Mouse (Mus musculus) midbrain, embryonic 14.5 days (tissue): ENCODE measurements around the gene Cacna2d1. TPM values are rescaled to one million over a fixed set of nuclear protein-coding genes. Genes with fewer than 3 reads are reported as not detected.

Experiments used
- ATAC-seq: fragments of 200-750 bp; cut with Nextera tagmentation; 2 replicates; pipeline ENCODE4 v1.8.0; 2017; ENCODE audit warnings: moderate number of reproducible peaks, moderate library complexity; ENCODE audit not compliant: low FRiP score, low TSS enrichment
- DNase-seq: peaks from one replicate; pipeline ENCODE4 v3.0.0-alpha.2; 2015
- H3K27ac ChIP-seq: fragments of 300-500 bp; sonication (generic); replicated peaks from 2 replicates; pipeline ENCODE4 v1.5.1; 2014; ENCODE audit warnings: mild to moderate bottlenecking, low read depth, low read length, moderate library complexity
- H3K27me3 ChIP-seq: fragments of 300-500 bp; sonication (generic); 2 replicates; pipeline ENCODE4 v1.6.1; 2014; ENCODE audit warnings: low read length, control low read depth, mixed read lengths; ENCODE audit not compliant: control insufficient read depth, insufficient read depth
- H3K36me3 ChIP-seq: fragments of 300-500 bp; sonication (generic); 2 replicates; pipeline ENCODE4 v1.6.1; 2014; ENCODE audit warnings: low read length, control low read depth; ENCODE audit not compliant: control insufficient read depth, insufficient read depth
- H3K4me1 ChIP-seq: fragments of 300-500 bp; sonication (generic); 2 replicates; pipeline ENCODE4 v1.6.1; 2014; ENCODE audit warnings: mild to moderate bottlenecking, antibody characterized with exemption, low read length, control low read depth; ENCODE audit not compliant: control insufficient read depth, insufficient read depth
- H3K4me2 ChIP-seq: fragments of 300-500 bp; sonication (generic); 2 replicates; pipeline ENCODE4 v1.6.1; 2014; ENCODE audit warnings: mild to moderate bottlenecking, low read length, moderate library complexity
- H3K4me3 ChIP-seq: fragments of 300-500 bp; sonication (generic); replicated peaks from 2 replicates; pipeline ENCODE4 v1.5.1; 2014; ENCODE audit warnings: low read depth, low read length
- H3K9ac ChIP-seq: fragments of 300-500 bp; sonication (generic); replicated peaks from 2 replicates; pipeline ENCODE4 v1.6.1; 2014; ENCODE audit warnings: mild to moderate bottlenecking, low read length, moderate library complexity
- H3K9me3 ChIP-seq: fragments of 300-500 bp; sonication (generic); 2 replicates; pipeline ENCODE4 v1.6.1; 2016; ENCODE audit warnings: low read length, control low read depth, mixed read lengths; ENCODE audit not compliant: control insufficient read depth
- WGBS: fragments of 180-500 bp; shearing (Covaris S2); extraction: QIAGEN DNeasy Blood & Tissue Kit; methylation state at CpG from one replicate; pipeline ENCODE4 v1.1.7; 2014; 5-methylcytosine and 5-hydroxymethylcytosine counted together
- polyA plus RNA-seq: library from polyadenylated mRNA; unstranded; fragments of >200 nt; fragmentation: Nextera tagmentation; extraction: Ambion mirVana; gene quantifications from 2 replicates; pipeline ENCODE4 v1.2.1, GENCODE M21; 2014

Cacna2d1 gene
- polyA plus RNA-seq, 1 experiment from 2014 or later = 52.9 TPM

DNA sequence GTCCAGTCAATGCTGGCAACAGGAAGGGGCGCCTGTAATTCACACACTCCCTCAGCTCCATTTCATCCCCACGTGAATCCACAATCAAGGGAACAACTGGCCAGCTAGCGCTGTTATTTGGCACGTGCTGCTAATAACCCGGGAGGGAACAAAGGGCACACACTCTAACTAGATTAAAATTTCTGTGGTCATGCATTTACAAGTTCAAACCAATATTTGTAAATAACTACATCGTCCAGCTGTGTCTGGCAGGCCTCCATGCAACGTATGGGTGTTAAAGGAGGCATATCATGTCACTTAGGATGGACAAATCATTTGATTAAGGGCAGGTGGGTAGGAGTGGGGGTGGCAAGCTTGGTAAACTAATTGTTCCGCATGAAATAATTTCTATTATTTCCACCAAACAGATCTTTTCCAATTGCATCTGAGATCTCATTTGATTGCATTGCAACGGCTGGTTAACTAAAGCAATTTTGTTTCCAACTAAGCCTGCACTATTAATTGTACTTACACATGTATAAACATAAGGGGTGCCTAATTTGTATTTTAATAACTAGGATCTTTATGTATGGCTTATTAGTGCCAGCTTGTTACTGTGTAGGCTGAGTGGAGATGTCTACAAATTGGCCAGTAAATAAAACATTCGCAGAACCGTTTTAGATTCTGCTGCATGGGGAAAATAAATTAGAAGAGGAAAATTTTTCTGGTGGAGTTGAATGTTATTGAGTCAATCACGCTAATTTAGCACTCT lies 231.8 kb downstream of the Cacna2d1 start:
- Histone ChIP-seq H3K9ac (no peak overlapping the region), H3K4me1 (no peaks in the 10 kb centered on the region; the same call in 1 of the 2 replicates), H3K4me2 (no peak overlapping the region), H3K9me3 (no peaks in the 10 kb centered on the region), H3K27me3 (no peaks in the 10 kb centered on the region), H3K4me3 (no peak overlapping the region), H3K27ac (no peak overlapping the region), H3K36me3 (no peaks in the 10 kb centered on the region)
- DNase-seq = peak; percentile 28
- WGBS = 46% methylated on average over 12 of the region's 12 CpGs
- ATAC-seq = peak; percentile 62; the same call in 1 of the 2 replicates

DNA sequence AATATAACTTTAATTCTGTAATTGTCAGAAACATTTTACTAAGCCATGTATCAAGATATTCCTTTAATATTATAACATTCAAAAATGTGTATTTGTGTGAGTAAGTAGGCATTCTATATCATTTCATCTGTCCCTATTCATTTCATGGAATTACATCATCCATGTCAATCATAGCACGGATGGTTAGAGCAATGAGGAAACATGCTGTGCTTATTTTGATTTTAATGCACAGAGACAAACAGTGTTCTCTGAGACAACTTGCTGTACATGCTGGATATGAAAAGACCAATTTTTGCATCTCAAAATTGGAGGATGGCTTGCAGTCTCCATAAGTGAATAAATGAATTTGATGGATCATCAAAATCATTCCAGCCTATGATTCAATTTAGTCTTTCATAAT lies 232.4 kb downstream of the Cacna2d1 start:
- Histone ChIP-seq H3K4me2 (no peak overlapping the region), H3K36me3 (no peaks in the 10 kb centered on the region), H3K9ac (no peak overlapping the region), H3K9me3 (no peaks in the 10 kb centered on the region), H3K27ac (no peak overlapping the region), H3K27me3 (no peaks in the 10 kb centered on the region), H3K4me1 (no peaks in the 10 kb centered on the region; the same call in 1 of the 2 replicates), H3K4me3 (no peak overlapping the region)
- no peak for ATAC-seq
- 56% methylated on average over 1 of the region's 1 CpGs for WGBS
- DNase-seq = no peak

GRCm38 (mm10) chr5:16181041-16181440 lies 246.6 kb downstream of the Cacna2d1 start:
- no peaks in the 10 kb centered on the region for H3K27me3 ChIP-seq
- no peak overlapping the region for H3K9ac ChIP-seq
- DNase-seq (no peak), ATAC-seq (no peak)
- H3K27ac ChIP-seq = no peak overlapping the region
- no peaks in the 10 kb centered on the region for H3K36me3 ChIP-seq
- no peak overlapping the region for H3K4me3 ChIP-seq
- no peaks in the 10 kb centered on the region for H3K4me1 ChIP-seq
- WGBS = 87% methylated on average over 7 of the region's 7 CpGs
- H3K9me3 ChIP-seq = no peaks in the 10 kb centered on the region
- no peak overlapping the region for H3K4me2 ChIP-seq

GRCm38 (mm10) chr5:16184064-16184463 lies 249.6 kb downstream of the Cacna2d1 start:
- ATAC-seq = no peak
- no peaks in the 10 kb centered on the region for H3K4me1 ChIP-seq
- H3K9me3 ChIP-seq = no peaks in the 10 kb centered on the region
- H3K27me3 ChIP-seq = no peaks in the 10 kb centered on the region
- H3K4me3 ChIP-seq = no peak overlapping the region
- H3K4me2 ChIP-seq = no peak overlapping the region
- no peak for DNase-seq
- no peak overlapping the region for H3K9ac ChIP-seq
- H3K36me3 ChIP-seq = no peaks in the 10 kb centered on the region
- no peak overlapping the region for H3K27ac ChIP-seq
- 80% methylated on average over 1 of the region's 1 CpGs for whole genome bisulfite sequencing

GRCm38 (mm10) chr5:16187931-16188330 lies 253.4 kb downstream of the Cacna2d1 start:
- Histone ChIP-seq H3K9ac (no peak overlapping the region), H3K4me3 (no peak overlapping the region), H3K4me2 (no peak overlapping the region), H3K36me3 (no peaks in the 10 kb centered on the region), H3K27me3 (no peaks in the 10 kb centered on the region), H3K9me3 (no peaks in the 10 kb centered on the region), H3K27ac (no peak overlapping the region), H3K4me1 (no peaks in the 10 kb centered on the region)
- 52% methylated on average over 3 of the region's 3 CpGs for WGBS
- ATAC-seq (no peak), DNase-seq (no peak)

GRCm38 (mm10) chr5:16189878-16190277 lies 255.4 kb downstream of the Cacna2d1 start:
- Histone ChIP-seq H3K27me3 (no peaks in the 10 kb centered on the region), H3K4me1 (no peaks in the 10 kb centered on the region), H3K4me3 (no peak overlapping the region), H3K27ac (no peak overlapping the region), H3K9me3 (no peaks in the 10 kb centered on the region), H3K4me2 (no peak overlapping the region), H3K36me3 (no peaks in the 10 kb centered on the region), H3K9ac (no peak overlapping the region)
- WGBS = 63% methylated on average over 4 of the region's 4 CpGs
- DNase-seq (peak; percentile 17), ATAC-seq (no peak)

DNA sequence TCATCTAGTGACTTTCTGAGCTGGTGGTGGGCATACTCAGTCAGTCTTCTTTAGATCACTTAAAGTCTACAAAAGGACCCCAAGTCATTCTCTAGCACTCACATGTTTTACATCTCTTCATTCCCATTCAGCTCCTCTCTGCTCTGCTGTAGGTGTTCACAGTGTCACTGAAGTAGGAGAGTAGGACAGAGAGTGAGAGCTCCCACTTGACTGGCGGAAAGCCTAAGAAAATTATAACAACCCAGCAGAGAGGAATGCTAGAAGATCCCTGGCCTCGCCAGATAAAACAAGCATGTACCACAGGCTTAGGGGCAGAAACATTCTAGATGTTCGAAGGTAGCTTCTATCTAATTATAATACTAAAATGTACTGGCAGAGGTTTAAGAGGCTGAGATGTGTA lies 256.7 kb downstream of the Cacna2d1 start:
- ATAC-seq = no peak
- Histone ChIP-seq H3K4me3 (no peak overlapping the region), H3K27ac (no peak overlapping the region), H3K36me3 (no peaks in the 10 kb centered on the region), H3K9ac (no peak overlapping the region), H3K4me2 (no peak overlapping the region), H3K27me3 (no peaks in the 10 kb centered on the region), H3K4me1 (no peaks in the 10 kb centered on the region), H3K9me3 (no peaks in the 10 kb centered on the region)
- 89% methylated on average over 3 of the region's 3 CpGs for WGBS
- no peak for DNase-seq

DNA sequence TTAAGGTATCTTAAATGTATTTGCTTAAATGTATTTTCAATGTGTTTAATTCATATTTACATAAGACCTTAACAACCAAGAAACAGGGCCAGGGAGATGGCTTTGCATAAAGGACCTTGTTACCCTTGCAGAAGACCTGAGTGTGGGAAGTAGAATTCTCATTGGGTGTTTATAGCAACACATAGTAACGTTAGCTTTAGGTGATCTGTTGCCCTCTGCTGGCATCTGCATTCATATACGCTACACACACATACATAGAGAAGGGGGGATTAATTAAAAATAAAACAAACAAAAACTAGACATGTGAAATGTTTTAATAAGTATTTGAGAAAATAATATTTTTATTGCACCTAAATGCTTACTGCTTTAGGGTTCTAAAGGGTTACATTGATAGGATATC lies 265.3 kb downstream of the Cacna2d1 start:
- WGBS = 40% methylated on average over 2 of the region's 2 CpGs
- ATAC-seq = no peak; the same call in 1 of the 2 replicates

GRCm38 (mm10) chr5:16221960-16222359 lies 287.5 kb downstream of the Cacna2d1 start:
- 66% methylated on average over 4 of the region's 4 CpGs for WGBS
- no peak overlapping the region for H3K4me2 ChIP-seq
- H3K9me3 ChIP-seq = no peaks in the 10 kb centered on the region
- H3K36me3 ChIP-seq = no peaks in the 10 kb centered on the region
- no peak overlapping the region for H3K9ac ChIP-seq
- no peak overlapping the region for H3K27ac ChIP-seq
- 0 out of 2 replicates have a peak, but pooled peaks cover 5% of the 10 kb centered on the region for H3K4me1 ChIP-seq
- DNase-seq (no peak), ATAC-seq (no peak)
- no peak overlapping the region for H3K4me3 ChIP-seq
- no peaks in the 10 kb centered on the region for H3K27me3 ChIP-seq

More for the DNA sequence above, 265.3 kb downstream of the Cacna2d1 start:
- Histone ChIP-seq H3K4me3 (no peak overlapping the region), H3K9me3 (no peaks in the 10 kb centered on the region), H3K27me3 (no peaks in the 10 kb centered on the region), H3K4me2 (no peak overlapping the region), H3K9ac (no peak overlapping the region), H3K36me3 (no peaks in the 10 kb centered on the region), H3K4me1 (no peaks in the 10 kb centered on the region), H3K27ac (no peak overlapping the region)
- DNase-seq = peak; percentile 63
